Mouse (Mus musculus): ENCODE measurements around the gene Khdrbs2. TPM values are rescaled to one million over a fixed set of nuclear protein-coding genes. Genes with fewer than 3 reads are reported as not detected.

Gene Khdrbs2
- polyA plus RNA-seq (2016; fragmentation: Nextera tagmentation; extraction: Ambion mirVana): 0.30 and 1.0 TPM in 2 replicates

- Histone ChIP-seq H3K9ac (no peak within 1 kb of the TSS), H3K4me3 (peak within 1 kb of the TSS; percentile 39), H3K4me1 (no peaks in the 10 kb centered on the region), H3K27ac (no peak within 1 kb of the TSS), H3K4me2 (peak within 1 kb of the TSS; percentile 54), H3K27me3 (replicated peaks) (peaks cover 15% of the 10 kb centered on the region), H3K36me3 (no peaks in the 10 kb centered on the region), H3K9me3 (replicated peaks) (no peaks in the 10 kb centered on the region)
- peak; percentile 88 for ATAC-seq
- 2% methylated on average over 53 of the region's 53 CpGs for WGBS (ENCODE audit: insufficient replicate concordance)
Measured at GRCm38 (mm10) chr1:32172506-32173239, at the start of gene Khdrbs2. Gene Khdrbs2 (plus strand): TSS chr1:32172714.

- WGBS (ENCODE audit: insufficient replicate concordance): 42% methylated on average over 5 of the region's 5 CpGs
- no peaks in the 10 kb centered on the region for H3K9me3 ChIP-seq (replicated peaks)
- H3K4me1 ChIP-seq: no peaks in the 10 kb centered on the region
- H3K27ac ChIP-seq: no peak overlapping the region
- no peak overlapping the region for H3K4me3 ChIP-seq
- no peak overlapping the region for H3K4me2 ChIP-seq
- peaks cover 15% of the 10 kb centered on the region for H3K27me3 ChIP-seq (replicated peaks)
- H3K9ac ChIP-seq: no peak overlapping the region
- H3K36me3 ChIP-seq: no peaks in the 10 kb centered on the region
- no peak for ATAC-seq
Measured at GRCm38 (mm10) chr1:32174566-32174965, 2.1 kb downstream of the Khdrbs2 start.

- no peak overlapping the region for H3K9ac ChIP-seq
- no peaks in the 10 kb centered on the region for H3K9me3 ChIP-seq (replicated peaks)
- 51% methylated on average over 1 of the region's 1 CpGs for WGBS (ENCODE audit: insufficient replicate concordance)
- no peak overlapping the region for H3K4me3 ChIP-seq
- no peaks in the 10 kb centered on the region for H3K4me1 ChIP-seq
- no peaks in the 10 kb centered on the region for H3K27me3 ChIP-seq (replicated peaks)
- no peak for ATAC-seq
- no peak overlapping the region for H3K27ac ChIP-seq
- no peak overlapping the region for H3K4me2 ChIP-seq
- H3K36me3 ChIP-seq: no peaks in the 10 kb centered on the region
Measured at GRCm38 (mm10) chr1:32199664-32200260, 27.2 kb downstream of the Khdrbs2 start.

- Histone ChIP-seq H3K9me3 (replicated peaks) (no peaks in the 10 kb centered on the region), H3K27ac (no peak overlapping the region), H3K9ac (no peak overlapping the region), H3K4me2 (no peak overlapping the region), H3K4me1 (no peaks in the 10 kb centered on the region), H3K36me3 (no peaks in the 10 kb centered on the region), H3K27me3 (replicated peaks) (no peaks in the 10 kb centered on the region), H3K4me3 (no peak overlapping the region)
- ATAC-seq: no peak
- WGBS (ENCODE audit: insufficient replicate concordance): 42% methylated on average over 5 of the region's 5 CpGs
Measured at GRCm38 (mm10) chr1:32248443-32248842, 75.9 kb downstream of the Khdrbs2 start.

- Histone ChIP-seq H3K27me3 (replicated peaks) (no peaks in the 10 kb centered on the region), H3K4me2 (no peak overlapping the region), H3K9ac (no peak overlapping the region), H3K27ac (no peak overlapping the region), H3K36me3 (no peaks in the 10 kb centered on the region), H3K4me1 (no peaks in the 10 kb centered on the region), H3K9me3 (replicated peaks) (no peaks in the 10 kb centered on the region), H3K4me3 (no peak overlapping the region)
- WGBS (ENCODE audit: insufficient replicate concordance): 60% methylated on average over 2 of the region's 2 CpGs
- ATAC-seq: no peak
Measured at GRCm38 (mm10) chr1:32249602-32250001, 77.1 kb downstream of the Khdrbs2 start.

GRCm38 (mm10) chr1:32250337-32250736 lies 77.8 kb downstream of the Khdrbs2 start:
- no peak overlapping the region for H3K27ac ChIP-seq
- H3K9me3 ChIP-seq (replicated peaks): no peaks in the 10 kb centered on the region
- no peaks in the 10 kb centered on the region for H3K27me3 ChIP-seq (replicated peaks)
- ATAC-seq: no peak
- no peak overlapping the region for H3K4me2 ChIP-seq
- H3K4me3 ChIP-seq: no peak overlapping the region
- H3K4me1 ChIP-seq: no peaks in the 10 kb centered on the region
- no peaks in the 10 kb centered on the region for H3K36me3 ChIP-seq
- 65% methylated on average over 1 of the region's 1 CpGs for WGBS (ENCODE audit: insufficient replicate concordance)
- H3K9ac ChIP-seq: no peak overlapping the region

GRCm38 (mm10) chr1:32258942-32259341 lies 86.4 kb downstream of the Khdrbs2 start:
- WGBS (ENCODE audit: insufficient replicate concordance): 80% methylated on average over 3 of the region's 3 CpGs
- H3K36me3 ChIP-seq: no peaks in the 10 kb centered on the region
- no peak overlapping the region for H3K4me2 ChIP-seq
- no peak for ATAC-seq
- H3K4me1 ChIP-seq: no peaks in the 10 kb centered on the region
- no peak overlapping the region for H3K27ac ChIP-seq
- H3K9ac ChIP-seq: no peak overlapping the region
- no peaks in the 10 kb centered on the region for H3K27me3 ChIP-seq (replicated peaks)
- H3K4me3 ChIP-seq: no peak overlapping the region
- no peaks in the 10 kb centered on the region for H3K9me3 ChIP-seq (replicated peaks)

- no peak for ATAC-seq
- Histone ChIP-seq H3K27ac (no peak overlapping the region), H3K36me3 (no peaks in the 10 kb centered on the region), H3K9me3 (replicated peaks) (no peaks in the 10 kb centered on the region), H3K4me2 (no peak overlapping the region), H3K27me3 (replicated peaks) (no peaks in the 10 kb centered on the region), H3K4me3 (no peak overlapping the region), H3K4me1 (no peaks in the 10 kb centered on the region), H3K9ac (no peak overlapping the region)
- WGBS (ENCODE audit: insufficient replicate concordance): 75% methylated on average over 3 of the region's 3 CpGs
Measured at GRCm38 (mm10) chr1:32270519-32270918, 98.0 kb downstream of the Khdrbs2 start.

- Histone ChIP-seq H3K4me2 (no peak overlapping the region), H3K9me3 (replicated peaks) (no peaks in the 10 kb centered on the region), H3K4me3 (no peak overlapping the region), H3K36me3 (no peaks in the 10 kb centered on the region), H3K9ac (no peak overlapping the region), H3K27me3 (replicated peaks) (no peaks in the 10 kb centered on the region), H3K4me1 (no peaks in the 10 kb centered on the region), H3K27ac (no peak overlapping the region)
- 86% methylated on average over 1 of the region's 1 CpGs for WGBS (ENCODE audit: insufficient replicate concordance)
- no peak for ATAC-seq
Measured at GRCm38 (mm10) chr1:32294702-32295101, 122.2 kb downstream of the Khdrbs2 start.

- Histone ChIP-seq H3K4me3 (no peak overlapping the region), H3K27me3 (replicated peaks) (no peaks in the 10 kb centered on the region), H3K9me3 (replicated peaks) (no peaks in the 10 kb centered on the region), H3K4me2 (no peak overlapping the region), H3K36me3 (no peaks in the 10 kb centered on the region), H3K9ac (no peak overlapping the region), H3K4me1 (no peaks in the 10 kb centered on the region), H3K27ac (no peak overlapping the region)
- WGBS (ENCODE audit: insufficient replicate concordance): 51% methylated on average over 5 of the region's 5 CpGs
- no peak for ATAC-seq
Measured at GRCm38 (mm10) chr1:32301391-32301790, 128.9 kb downstream of the Khdrbs2 start.

GRCm38 (mm10) chr1:32309074-32309473 lies 136.6 kb downstream of the Khdrbs2 start:
- Histone ChIP-seq H3K27ac (no peak overlapping the region), H3K9me3 (replicated peaks) (no peaks in the 10 kb centered on the region), H3K4me2 (no peak overlapping the region), H3K9ac (no peak overlapping the region), H3K36me3 (no peaks in the 10 kb centered on the region), H3K4me3 (no peak overlapping the region), H3K27me3 (replicated peaks) (no peaks in the 10 kb centered on the region), H3K4me1 (no peaks in the 10 kb centered on the region)
- no peak for ATAC-seq
- WGBS (ENCODE audit: insufficient replicate concordance): 32% methylated on average over 3 of the region's 3 CpGs

- Histone ChIP-seq H3K9ac (no peak overlapping the region), H3K36me3 (no peaks in the 10 kb centered on the region), H3K27me3 (replicated peaks) (no peaks in the 10 kb centered on the region), H3K4me2 (no peak overlapping the region), H3K9me3 (replicated peaks) (no peaks in the 10 kb centered on the region), H3K27ac (no peak overlapping the region), H3K4me1 (no peaks in the 10 kb centered on the region), H3K4me3 (no peak overlapping the region)
- ATAC-seq: no peak
Measured at GRCm38 (mm10) chr1:32309637-32310036, 137.1 kb downstream of the Khdrbs2 start.
